Mouse (Mus musculus) neural tube, postnatal 0 days (tissue): ENCODE measurements around the gene Wnt2b. TPM values are rescaled to one million over a fixed set of nuclear protein-coding genes. Genes with fewer than 3 reads are reported as not detected.

ENCODE experiments used
- polyA plus RNA-seq: library from polyadenylated mRNA; unstranded; fragments of >200 nt; fragmentation: Nextera tagmentation; extraction: Ambion mirVana; gene quantifications from 2 replicates; pipeline ENCODE4 v1.2.1, GENCODE M21; 2015

Gene Wnt2b
- polyA plus RNA-seq: 0.49 and 0.64 TPM in 2 replicates

GRCm38 (mm10) chr3:104961066-104962059 is at the start of gene Wnt2b:
TSS of gene Wnt2b (minus strand) at chr3:104961921.

Other genes starting within 250 kb of the Wnt2b start
- 1.8 and 5.1 TPM in 2 replicates for gene Ppm1j, start 180.9 kb downstream of the Wnt2b start, polyA plus RNA-seq
- gene Fam19a3, start 180.1 kb downstream of the Wnt2b start, polyA plus RNA-seq: 0.05 TPM in 1 of 2 replicates, not detected in the other
- gene Rhoc, start 173.5 kb downstream of the Wnt2b start, polyA plus RNA-seq: 79.1 and 85.0 TPM in 2 replicates
- gene Mov10, start 143.4 kb downstream of the Wnt2b start, polyA plus RNA-seq: 9.7 and 11.6 TPM in 2 replicates
- 24.8 and 31.7 TPM in 2 replicates for gene St7l, start 97.9 kb downstream of the Wnt2b start, polyA plus RNA-seq
- 89.3 and 96.2 TPM in 2 replicates for gene Capza1, start 97.4 kb downstream of the Wnt2b start, polyA plus RNA-seq
- 34.1 and 37.4 TPM in 2 replicates for gene Cttnbp2nl, start 91.2 kb upstream of the Wnt2b start, polyA plus RNA-seq
- gene 4930564D02Rik, start 104.9 kb upstream of the Wnt2b start, polyA plus RNA-seq: not detected in 2 replicates